ENCODE assay signal across 14 mouse cellular contexts in genomic region chr5:3497505-3497925, GRCm38 (mm10). TPM values are rescaled to one million over a fixed set of nuclear protein-coding genes. Genes with fewer than 3 reads are reported as not detected.
A peak's percentile ranks its signal among the peaks of the same experiment; 100 is the strongest.
DNase-seq lines count a peak whose midpoint lies in the region; ATAC-seq and TF ChIP-seq lines count a peak whose summit lies in the region.
"Had no signal": no experiment of that assay in that cellular context is flagged by ENCODE, and none has a peak within 500 bp of the region (broad histone marks: within the 10 kb centered on the region; RNA-seq: fewer than 3 reads in every experiment).

No protein-coding gene starts in this region.

- peak overlapping the region; percentile 82 for H3K4me3 ChIP-seq in megakaryocyte, embryonic 14.5 days (replicated peaks)
- no peak overlapping the region for H3K4me3 ChIP-seq in MEL (ENCODE audit: control insufficient read depth in 1 of 2, insufficient read depth in 1 of 2, low read depth in 2 of 2, low read length in 2 of 2)
- H3K4me3 ChIP-seq in hindbrain, embryonic 14.5 days (replicated peaks; ENCODE audit: low read length): no peak overlapping the region
- H3K4me3 ChIP-seq: midbrain, embryonic 15.5 days; neural tube, embryonic 13.5 days had no signal

- TF ChIP-seq RAD21 in MEL (IDR thresholded peaks at IDR 0.05; ENCODE audit: low read depth, low read length): no peak

- TF ChIP-seq POLR2A in MEL (IDR thresholded peaks at IDR 0.05; ENCODE audit: control insufficient read depth in 1 of 2, insufficient read depth in 1 of 2, low read depth in 1 of 2, low read length in 2 of 2, poor library complexity in 1 of 2): no peak

- no peaks in the 10 kb centered on the region for H3K27me3 ChIP-seq in megakaryocyte, embryonic 14.5 days (replicated peaks)
- H3K27me3 ChIP-seq in MEL (ENCODE audit: control insufficient read depth in 1 of 2, insufficient read depth in 2 of 2, low read length in 2 of 2): no peaks in the 10 kb centered on the region
- H3K27me3 ChIP-seq in hindbrain, embryonic 14.5 days (ENCODE audit: control insufficient read depth, insufficient read depth, low read length): no peaks in the 10 kb centered on the region
- H3K27me3 ChIP-seq: midbrain, embryonic 15.5 days; neural tube, embryonic 13.5 days had no signal

- peaks cover 19% of the 10 kb centered on the region for H3K36me3 ChIP-seq in megakaryocyte, embryonic 14.5 days (replicated peaks; ENCODE audit: low read length)
- peaks cover 42 to 60% of the 10 kb centered on the region in 2 experiments for H3K36me3 ChIP-seq in MEL (ENCODE audit: control insufficient read depth in 1 of 2, insufficient read depth in 2 of 2, low read length in 2 of 2)
- H3K36me3 ChIP-seq in hindbrain, embryonic 14.5 days (replicated peaks; ENCODE audit: control insufficient read depth, insufficient read depth): no peaks in the 10 kb centered on the region
- H3K36me3 ChIP-seq: midbrain, embryonic 15.5 days; neural tube, embryonic 13.5 days had no signal

- peak; percentile 100 for TF ChIP-seq EP300 in MEL (IDR thresholded peaks at IDR 0.05; ENCODE audit: low read depth in 1 of 2, low read length in 2 of 2)

- peak; percentile 87 for DNase-seq in MEL (ENCODE audit: low read depth, low spot score)
- peak; percentile 17 to 29 for DNase-seq in thymus, postnatal 36 days
- no peak for DNase-seq in lung, adult 18-20 months
- no peak for DNase-seq in hindbrain, embryonic 14.5 days (ENCODE audit: low spot score)
- no peak for DNase-seq in gastrocnemius, postnatal 10 days
- DNase-seq: adrenal gland, postnatal 25 days had no signal

- no peak for ATAC-seq in megakaryocyte, adult 5-6 weeks (ENCODE audit: poor library complexity, severe bottlenecking)
- peak; percentile 47 for ATAC-seq in inflammation-experienced regulatory T-cells, adult 6 months
- ATAC-seq in hindbrain, embryonic 14.5 days (ENCODE audit: low FRiP score): no peak
- ATAC-seq: hindbrain, postnatal 0 days; lung, postnatal 0 days; midbrain, embryonic 15.5 days had no signal

- peaks cover 99% of the 10 kb centered on the region for H3K4me1 ChIP-seq in megakaryocyte, embryonic 14.5 days
- H3K4me1 ChIP-seq in MEL (ENCODE audit: control insufficient read depth in 1 of 2, insufficient read depth in 2 of 2, low read length in 2 of 2): peaks cover 32 to 53% of the 10 kb centered on the region in 2 experiments
- H3K4me1 ChIP-seq in hindbrain, embryonic 14.5 days (replicated peaks; ENCODE audit: control insufficient read depth, insufficient read depth, low read length): no peaks in the 10 kb centered on the region
- H3K4me1 ChIP-seq: midbrain, embryonic 15.5 days had no signal

- H3K9me3 ChIP-seq in megakaryocyte, embryonic 14.5 days: no peaks in the 10 kb centered on the region
- H3K9me3 ChIP-seq in MEL (replicated peaks; ENCODE audit: insufficient read depth, low read length): no peaks in the 10 kb centered on the region
- no peaks in the 10 kb centered on the region for H3K9me3 ChIP-seq in hindbrain, embryonic 14.5 days (ENCODE audit: control insufficient read depth, low read length)
- H3K9me3 ChIP-seq: midbrain, embryonic 15.5 days; neural tube, embryonic 13.5 days had no signal

- H3K79me2 ChIP-seq in MEL (ENCODE audit: control insufficient read depth, insufficient read depth, low read length, poor library complexity): peaks cover 20% of the 10 kb centered on the region

- TF ChIP-seq CTCF in MEL (IDR thresholded peaks at IDR 0.05 in 2 of 3, conservative IDR thresholded peaks at IDR 0.05 in 1 of 3; ENCODE audit: control insufficient read depth in 1 of 3, insufficient read depth in 1 of 3, low read depth in 2 of 3, low read length in 3 of 3, poor library complexity in 1 of 3, severe bottlenecking in 1 of 3): no peak

- H3K27ac ChIP-seq in MEL (ENCODE audit: control insufficient read depth, low read depth, low read length): peak overlapping the region; percentile 76
- H3K27ac ChIP-seq in hindbrain, embryonic 14.5 days: no peak overlapping the region
- H3K27ac ChIP-seq: hindbrain, postnatal 0 days; kidney, postnatal 0 days; midbrain, embryonic 15.5 days; neural tube, embryonic 13.5 days had no signal

- no peak overlapping the region for H3K4me2 ChIP-seq in hindbrain, embryonic 14.5 days (replicated peaks)
- H3K4me2 ChIP-seq: midbrain, embryonic 15.5 days; neural tube, embryonic 13.5 days had no signal

- H3K9ac ChIP-seq in MEL (ENCODE audit: control insufficient read depth, low read depth, low read length, poor library complexity, severe bottlenecking): peak overlapping the region; percentile 15; the same call in 1 of the 2 replicates
- H3K9ac ChIP-seq in hindbrain, embryonic 14.5 days: no peak overlapping the region
- H3K9ac ChIP-seq: midbrain, embryonic 15.5 days; neural tube, embryonic 13.5 days had no signal

- 87% methylated on average over 5 of the region's 5 CpGs for WGBS in hindbrain, embryonic 14.5 days

TF ChIP-seq in MEL, 35 proteins besides CTCF, POLR2A, EP300 and RAD21:
- TF ChIP-seq MAFK (IDR thresholded peaks at IDR 0.05; ENCODE audit: borderline replicate concordance, low read depth, low read length): peak; percentile 72; the same call in 1 of the 2 replicates
- no peak; the same call in 1 of the 2 replicates for TF ChIP-seq MYC (IDR thresholded peaks at IDR 0.05; ENCODE audit: low read depth, low read length)
- TF ChIP-seq NRF1 (IDR thresholded peaks at IDR 0.05; ENCODE audit: insufficient read depth, low read depth, low read length, poor library complexity, severe bottlenecking): no peak
- peak; percentile 80 for TF ChIP-seq BHLHE40 (IDR thresholded peaks at IDR 0.05; ENCODE audit: borderline replicate concordance, low read depth, low read length)
- 0 out of 2 replicates have a peak, but pooled peaks have one; percentile 73 for TF ChIP-seq TBP (IDR thresholded peaks at IDR 0.05; ENCODE audit: low read depth, low read length)
- TF ChIP-seq HCFC1 (IDR thresholded peaks at IDR 0.05; ENCODE audit: low read depth, low read length): peak; percentile 37; the same call in 1 of the 2 replicates
- TF ChIP-seq GATA1 (IDR thresholded peaks at IDR 0.05; ENCODE audit: low read depth, low read length): peak; percentile 67; the same call in 1 of the 2 replicates
- peak; percentile 93 for TF ChIP-seq TCF12 (IDR thresholded peaks at IDR 0.05; ENCODE audit: low read depth, low read length)
- TF ChIP-seq MAX (IDR thresholded peaks at IDR 0.05; ENCODE audit: low read length): peak; percentile 68
- peak; percentile 63; the same call in 1 of the 2 replicates for TF ChIP-seq ZMIZ1 (IDR thresholded peaks at IDR 0.05; ENCODE audit: low read depth, low read length)
- TF ChIP-seq E2F4 (IDR thresholded peaks at IDR 0.05; ENCODE audit: borderline replicate concordance, low read depth, low read length): peak; percentile 54; the same call in 1 of the 2 replicates
- no peak for TF ChIP-seq USF1 (IDR thresholded peaks at IDR 0.05; ENCODE audit: low read depth, low read length)
- peak; percentile 52 for TF ChIP-seq KAT2A (conservative IDR thresholded peaks at IDR 0.05; ENCODE audit: low read depth, low read length)
- peak; percentile 45; the same call in 1 of the 2 replicates for TF ChIP-seq POLR2AphosphoS2 (IDR thresholded peaks at IDR 0.05; ENCODE audit: low read length)
- no peak for TF ChIP-seq CHD1 (IDR thresholded peaks at IDR 0.05; ENCODE audit: low read depth, low read length)
- peak; percentile 95 for TF ChIP-seq JUND (IDR thresholded peaks at IDR 0.05; ENCODE audit: low read depth, low read length)
- TF ChIP-seq CHD2 (IDR thresholded peaks at IDR 0.05; ENCODE audit: low read length): peak; percentile 61; the same call in 1 of the 2 replicates
- TF ChIP-seq SMC3 (IDR thresholded peaks at IDR 0.05; ENCODE audit: low read depth, low read length): no peak
- peak; percentile 53; the same call in 1 of the 2 replicates for TF ChIP-seq NELFE (IDR thresholded peaks at IDR 0.05; ENCODE audit: low read depth, low read length)
- no peak for TF ChIP-seq ZKSCAN1 (IDR thresholded peaks at IDR 0.05; ENCODE audit: low read depth, low read length)
- peak; percentile 59 for TF ChIP-seq MXI1 (IDR thresholded peaks at IDR 0.05; ENCODE audit: low read depth, low read length)
- no peak for TF ChIP-seq POLR2AphosphoS5 (IDR thresholded peaks at IDR 0.05; ENCODE audit: borderline replicate concordance, low read depth, low read length)
- no peak for TF ChIP-seq USF2 (IDR thresholded peaks at IDR 0.05; ENCODE audit: borderline replicate concordance in 1 of 2, insufficient read depth in 1 of 2, low read depth in 1 of 2, low read length in 2 of 2)
- TF ChIP-seq RCOR1 (IDR thresholded peaks at IDR 0.05; ENCODE audit: low read depth, low read length): peak; percentile 72; the same call in 1 of the 2 replicates
- no peak for TF ChIP-seq ELF1 (IDR thresholded peaks at IDR 0.05; ENCODE audit: low read depth, low read length)
- TF ChIP-seq TAL1 (IDR thresholded peaks at IDR 0.05; ENCODE audit: low read length): peak; percentile 47
- peak; percentile 99 for TF ChIP-seq SIN3A (IDR thresholded peaks at IDR 0.05; ENCODE audit: low read length)
- no peak for TF ChIP-seq MEF2A (IDR thresholded peaks at IDR 0.05; ENCODE audit: extremely low read depth, insufficient replicate concordance, low read depth, low read length, poor library complexity, severe bottlenecking)
- TF ChIP-seq MYB (IDR thresholded peaks at IDR 0.05; ENCODE audit: low read depth, low read length): peak; percentile 100
- TF ChIP-seq UBTF (IDR thresholded peaks at IDR 0.05; ENCODE audit: borderline replicate concordance, insufficient read depth, low read depth, low read length): no peak
- peak; percentile 93 for TF ChIP-seq ETS1 (IDR thresholded peaks at IDR 0.05; ENCODE audit: low read depth, low read length)

RNA-seq across cellular contexts. Expression of gene Fam133b, which starts 46.1 kb away (rescaled TPM):
- 3.6 and 13.4 TPM in 2 replicates for polyA plus RNA-seq in megakaryocyte, embryonic 14.5 days (2012; ENCODE audit: insufficient read depth, low replicate concordance)
- total RNA-seq in megakaryocyte, adult 5-6 weeks (2015): 37.1 and 39.5 TPM in 2 replicates
- 47.1 and 50.9 TPM in 2 replicates for total RNA-seq in megakaryocyte, adult 5-6 weeks (2017)
- 36.2 and 39.4 TPM in 2 replicates for total RNA-seq in MEL (2012; rRNA removed)
- 10 to 100 TPM in 1 of 2 experiments, not detected in 1; 56.0 TPM for polyA plus RNA-seq in MEL (2012; ENCODE audit: insufficient read depth in 1 of 2, insufficient read length in 2 of 2, low read depth in 1 of 2, low replicate concordance in 2 of 2, missing spikeins in 1 of 2)
- polyA plus RNA-seq in inflammation-experienced regulatory T-cells, adult 6 months (2017; shearing (Covaris generic)): 10 to 100 TPM; 40.1 to 59.9 (median 53.6) TPM
- 23.2 and 25.0 TPM in 2 replicates for polyA plus RNA-seq in hindbrain, embryonic 14.5 days (2014; fragmentation: Nextera tagmentation; extraction: Ambion mirVana)
- 10 to 100 TPM; 16.8 to 22.0 TPM for total RNA-seq in gastrocnemius, postnatal 10 days (2021)

Comparison
In these comparisons a context has a peak if more than half of its experiments do, and no peak if none do; other contexts are left out.
1. DNase-seq: peak in MEL (single experiment) and thymus, postnatal 36 days (2 of 2); none in lung, adult 18-20 months (0 of 2), hindbrain, embryonic 14.5 days (single experiment) and gastrocnemius, postnatal 10 days (single experiment).